Mouse (Mus musculus): ENCODE data around the gene Rbfox1. TPM values are rescaled to one million over a fixed set of nuclear protein-coding genes. Genes with fewer than 3 reads are reported as not detected.

Rbfox1 gene
- polyA plus RNA-seq, 1 experiment, result not detected

GRCm38 (mm10) chr16:6356931-6357330, 471.8 kb downstream of the Rbfox1 start:
- no peak for TF ChIP-seq CTCF (IDR thresholded peaks at IDR 0.05; ENCODE audit: control insufficient read depth, insufficient read depth, low read length)
- H3K27ac ChIP-seq (ENCODE audit: control insufficient read depth, insufficient read depth, low read depth, low read length, poor library complexity), result no peak overlapping the region
- H3K4me1 ChIP-seq (ENCODE audit: control insufficient read depth, insufficient read depth, low read length), result no peaks in the 10 kb centered on the region
- H3K4me3 ChIP-seq (replicated peaks; ENCODE audit: control insufficient read depth, low read depth, low read length), result no peak overlapping the region
- WGBS, result 63% methylated on average over 3 of the region's 3 CpGs

- 72% methylated on average over 2 of the region's 2 CpGs for WGBS
- H3K4me1 ChIP-seq (ENCODE audit: control insufficient read depth, insufficient read depth, low read length), result no peaks in the 10 kb centered on the region
- H3K27ac ChIP-seq (ENCODE audit: control insufficient read depth, insufficient read depth, low read depth, low read length, poor library complexity), result no peak overlapping the region
- H3K4me3 ChIP-seq (replicated peaks; ENCODE audit: control insufficient read depth, low read depth, low read length), result no peak overlapping the region
- TF ChIP-seq CTCF (IDR thresholded peaks at IDR 0.05; ENCODE audit: control insufficient read depth, insufficient read depth, low read length) (no peak), POLR2A (IDR thresholded peaks at IDR 0.05; ENCODE audit: borderline replicate concordance, control insufficient read depth, low read depth, low read length) (no peak)
Observed at GRCm38 (mm10) chr16:6365793-6366192, 480.6 kb downstream of the Rbfox1 start.

- WGBS, result 84% methylated on average over 6 of the region's 6 CpGs
- H3K4me1 ChIP-seq (ENCODE audit: control insufficient read depth, insufficient read depth, low read length), result no peaks in the 10 kb centered on the region
- TF ChIP-seq CTCF (IDR thresholded peaks at IDR 0.05; ENCODE audit: control insufficient read depth, insufficient read depth, low read length) (no peak), POLR2A (IDR thresholded peaks at IDR 0.05; ENCODE audit: borderline replicate concordance, control insufficient read depth, low read depth, low read length) (no peak)
- no peak overlapping the region for H3K4me3 ChIP-seq (replicated peaks; ENCODE audit: control insufficient read depth, low read depth, low read length)
- H3K27ac ChIP-seq (ENCODE audit: control insufficient read depth, insufficient read depth, low read depth, low read length, poor library complexity), result no peak overlapping the region
Observed at GRCm38 (mm10) chr16:6366649-6367048, 481.5 kb downstream of the Rbfox1 start.

GRCm38 (mm10) chr16:6380924-6381323, 495.8 kb downstream of the Rbfox1 start:
- no peak overlapping the region for H3K4me3 ChIP-seq (replicated peaks; ENCODE audit: control insufficient read depth, low read depth, low read length)
- H3K27ac ChIP-seq (ENCODE audit: control insufficient read depth, insufficient read depth, low read depth, low read length, poor library complexity), result no peak overlapping the region
- H3K4me1 ChIP-seq (ENCODE audit: control insufficient read depth, insufficient read depth, low read length), result no peaks in the 10 kb centered on the region
- TF ChIP-seq POLR2A (IDR thresholded peaks at IDR 0.05; ENCODE audit: borderline replicate concordance, control insufficient read depth, low read depth, low read length) (no peak), CTCF (IDR thresholded peaks at IDR 0.05; ENCODE audit: control insufficient read depth, insufficient read depth, low read length) (no peak)
- 66% methylated on average over 3 of the region's 3 CpGs for WGBS

GRCm38 (mm10) chr16:6381572-6381971, 496.4 kb downstream of the Rbfox1 start:
- no peak overlapping the region for H3K27ac ChIP-seq (ENCODE audit: control insufficient read depth, insufficient read depth, low read depth, low read length, poor library complexity)
- H3K4me1 ChIP-seq (ENCODE audit: control insufficient read depth, insufficient read depth, low read length), result no peaks in the 10 kb centered on the region
- no peak overlapping the region for H3K4me3 ChIP-seq (replicated peaks; ENCODE audit: control insufficient read depth, low read depth, low read length)
- TF ChIP-seq CTCF (IDR thresholded peaks at IDR 0.05; ENCODE audit: control insufficient read depth, insufficient read depth, low read length) (no peak), POLR2A (IDR thresholded peaks at IDR 0.05; ENCODE audit: borderline replicate concordance, control insufficient read depth, low read depth, low read length) (no peak)
- WGBS, result 59% methylated on average over 2 of the region's 2 CpGs

- Histone ChIP-seq H3K4me1 (ENCODE audit: control insufficient read depth, insufficient read depth, low read length) (no peaks in the 10 kb centered on the region), H3K4me3 (replicated peaks; ENCODE audit: control insufficient read depth, low read depth, low read length) (no peak overlapping the region), H3K27ac (ENCODE audit: control insufficient read depth, insufficient read depth, low read depth, low read length, poor library complexity) (no peak overlapping the region)
- 71% methylated on average over 5 of the region's 5 CpGs for WGBS
- TF ChIP-seq POLR2A (IDR thresholded peaks at IDR 0.05; ENCODE audit: borderline replicate concordance, control insufficient read depth, low read depth, low read length), result no peak
- no peak for TF ChIP-seq CTCF (IDR thresholded peaks at IDR 0.05; ENCODE audit: control insufficient read depth, insufficient read depth, low read length)
Observed at GRCm38 (mm10) chr16:6382712-6383111, 497.6 kb downstream of the Rbfox1 start.

- Histone ChIP-seq H3K27ac (ENCODE audit: control insufficient read depth, insufficient read depth, low read depth, low read length, poor library complexity) (no peak overlapping the region), H3K4me3 (replicated peaks; ENCODE audit: control insufficient read depth, low read depth, low read length) (no peak overlapping the region), H3K4me1 (ENCODE audit: control insufficient read depth, insufficient read depth, low read length) (no peaks in the 10 kb centered on the region)
- 74% methylated on average over 6 of the region's 6 CpGs for WGBS
- TF ChIP-seq POLR2A (IDR thresholded peaks at IDR 0.05; ENCODE audit: borderline replicate concordance, control insufficient read depth, low read depth, low read length), result no peak
- TF ChIP-seq CTCF (IDR thresholded peaks at IDR 0.05; ENCODE audit: control insufficient read depth, insufficient read depth, low read length), result no peak
Observed at GRCm38 (mm10) chr16:6390278-6390930, 505.2 kb downstream of the Rbfox1 start.

GRCm38 (mm10) chr16:6396676-6397409, 511.7 kb downstream of the Rbfox1 start:
- H3K4me1 ChIP-seq (ENCODE audit: control insufficient read depth, insufficient read depth, low read length), result no peaks in the 10 kb centered on the region
- TF ChIP-seq POLR2A (IDR thresholded peaks at IDR 0.05; ENCODE audit: borderline replicate concordance, control insufficient read depth, low read depth, low read length) (no peak), CTCF (IDR thresholded peaks at IDR 0.05; ENCODE audit: control insufficient read depth, insufficient read depth, low read length) (no peak)
- H3K27ac ChIP-seq (ENCODE audit: control insufficient read depth, insufficient read depth, low read depth, low read length, poor library complexity), result no peak overlapping the region
- 64% methylated on average over 8 of the region's 8 CpGs for WGBS
- H3K4me3 ChIP-seq (replicated peaks; ENCODE audit: control insufficient read depth, low read depth, low read length), result no peak overlapping the region

Measured in bone marrow, adult 2 months (tissue).